ENCODE assay signal across 22 mouse cellular contexts in genomic region chr9:108746876-108747499, GRCm38 (mm10). TPM values are rescaled to one million over a fixed set of nuclear protein-coding genes. Genes with fewer than 3 reads are reported as not detected.
DNase-seq lines count a peak whose midpoint lies in the region; ATAC-seq and TF ChIP-seq lines count a peak whose summit lies in the region.
"Had no signal": no experiment of that assay in that cellular context is flagged by ENCODE, and none has a peak within 500 bp of the region (broad histone marks: within the 10 kb centered on the region; RNA-seq: fewer than 3 reads in every experiment).

No protein-coding gene starts in this region.

- H3K27me3 ChIP-seq in heart, embryonic 11.5 days (ENCODE audit: control insufficient read depth, insufficient read depth, low read length), result no peaks in the 10 kb centered on the region
- no peaks in the 10 kb centered on the region for H3K27me3 ChIP-seq in lung, postnatal 0 days (replicated peaks; ENCODE audit: insufficient read depth, low read length)
- no peaks in the 10 kb centered on the region for H3K27me3 ChIP-seq in liver, embryonic 13.5 days
- no peaks in the 10 kb centered on the region for H3K27me3 ChIP-seq in stomach, postnatal 0 days (ENCODE audit: control insufficient read depth, insufficient read depth, low read length)
- H3K27me3 ChIP-seq: hindbrain, embryonic 15.5 days; kidney, embryonic 15.5 days; midbrain, embryonic 12.5 days; neural tube, embryonic 13.5 days had no signal

- no peak for TF ChIP-seq EP300 in lung, postnatal 0 days (IDR thresholded peaks at IDR 0.05)
- no peak for TF ChIP-seq EP300 in stomach, postnatal 0 days (optimal IDR thresholded peaks at IDR 0.05)

- no peak overlapping the region for H3K4me2 ChIP-seq in heart, embryonic 11.5 days
- no peak overlapping the region for H3K4me2 ChIP-seq in lung, postnatal 0 days (replicated peaks; ENCODE audit: low read depth, low read length)
- H3K4me2 ChIP-seq in liver, embryonic 13.5 days, result no peak overlapping the region
- no peak overlapping the region for H3K4me2 ChIP-seq in stomach, postnatal 0 days (replicated peaks; ENCODE audit: low read depth)
- H3K4me2 ChIP-seq: hindbrain, embryonic 15.5 days; kidney, embryonic 15.5 days; lung, embryonic 14.5 days; midbrain, embryonic 12.5 days; neural tube, embryonic 13.5 days had no signal

- no peak for DNase-seq in heart, postnatal 4 days
- DNase-seq in lung, postnatal 0 days (ENCODE audit: low spot score), result no peak
- no peak for DNase-seq in lung, postnatal 4 days
- DNase-seq in liver, embryonic 13.5 days, result no peak
- DNase-seq in Muller cell, postnatal 12 days (ENCODE audit: inconsistent ontology term), result no peak
- DNase-seq in stomach, postnatal 0 days (ENCODE audit: low spot score), result no peak
- DNase-seq: adrenal gland, postnatal 36 days; cerebellum, adult 2 months; cerebellum, postnatal 14 days; kidney, postnatal 25 days; left cerebral cortex, postnatal 4 days; lung, embryonic 14.5 days; thymus, postnatal 4 days had no signal

- H3K9ac ChIP-seq in heart, embryonic 11.5 days (ENCODE audit: low read depth, low read length), result no peak overlapping the region
- no peak overlapping the region for H3K9ac ChIP-seq in lung, postnatal 0 days (replicated peaks; ENCODE audit: low read depth)
- H3K9ac ChIP-seq in liver, embryonic 13.5 days, result no peak overlapping the region
- H3K9ac ChIP-seq in stomach, postnatal 0 days (ENCODE audit: low read length), result no peak overlapping the region
- H3K9ac ChIP-seq: hindbrain, embryonic 15.5 days; kidney, embryonic 15.5 days; lung, embryonic 14.5 days; midbrain, embryonic 12.5 days; neural tube, embryonic 13.5 days had no signal

- no peak overlapping the region for H3K4me3 ChIP-seq in heart, embryonic 11.5 days (ENCODE audit: low read depth, low read length)
- no peak overlapping the region for H3K4me3 ChIP-seq in lung, postnatal 0 days (ENCODE audit: low read depth, low read length)
- no peak overlapping the region for H3K4me3 ChIP-seq in liver, embryonic 13.5 days (replicated peaks)
- no peak overlapping the region for H3K4me3 ChIP-seq in stomach, postnatal 0 days (ENCODE audit: low read depth, low read length)
- H3K4me3 ChIP-seq: erythroblast, embryonic 14.5 days; hindbrain, embryonic 10.5 days; hindbrain, embryonic 15.5 days; kidney, embryonic 15.5 days; midbrain, embryonic 12.5 days; neural tube, embryonic 13.5 days had no signal

- no peak for ATAC-seq in heart, embryonic 11.5 days (replicated peaks; ENCODE audit: insufficient number of reproducible peaks, low FRiP score, low TSS enrichment)
- 0 out of 2 replicates have a peak, but pooled peaks have one; percentile 11 for ATAC-seq in lung, postnatal 0 days
- no peak for ATAC-seq in liver, embryonic 13.5 days (ENCODE audit: low read depth)
- ATAC-seq in stomach, postnatal 0 days (ENCODE audit: low FRiP score, low TSS enrichment), result no peak
- ATAC-seq: forebrain, embryonic 16.5 days; inflammation-experienced regulatory T-cells, adult 6 months had no signal

- no peaks in the 10 kb centered on the region for H3K9me3 ChIP-seq in heart, embryonic 11.5 days (replicated peaks; ENCODE audit: control insufficient read depth, low read length)
- no peaks in the 10 kb centered on the region for H3K9me3 ChIP-seq in lung, postnatal 0 days (ENCODE audit: low read length)
- H3K9me3 ChIP-seq in liver, embryonic 13.5 days (replicated peaks), result no peaks in the 10 kb centered on the region
- no peaks in the 10 kb centered on the region for H3K9me3 ChIP-seq in stomach, postnatal 0 days (ENCODE audit: control insufficient read depth, low read length)
- H3K9me3 ChIP-seq: hindbrain, embryonic 10.5 days; hindbrain, embryonic 15.5 days; kidney, embryonic 15.5 days; midbrain, embryonic 12.5 days; neural tube, embryonic 13.5 days had no signal

- no peak for TF ChIP-seq CTCF in lung, postnatal 0 days (IDR thresholded peaks at IDR 0.05)
- TF ChIP-seq CTCF in stomach, postnatal 0 days (IDR thresholded peaks at IDR 0.05; ENCODE audit: low read depth), result no peak

- H3K4me1 ChIP-seq in heart, embryonic 11.5 days (ENCODE audit: control insufficient read depth, insufficient read depth, low read length), result peaks cover 22% of the 10 kb centered on the region
- H3K4me1 ChIP-seq in lung, postnatal 0 days (ENCODE audit: insufficient read depth, low read depth, low read length), result no peaks in the 10 kb centered on the region
- peaks cover 23% of the 10 kb centered on the region for H3K4me1 ChIP-seq in liver, embryonic 13.5 days (replicated peaks)
- no peaks in the 10 kb centered on the region for H3K4me1 ChIP-seq in stomach, postnatal 0 days (replicated peaks; ENCODE audit: control insufficient read depth, insufficient read depth)
- H3K4me1 ChIP-seq: hindbrain, embryonic 15.5 days; kidney, embryonic 15.5 days; neural tube, embryonic 13.5 days had no signal

- peaks cover 19% of the 10 kb centered on the region for H3K36me3 ChIP-seq in heart, embryonic 11.5 days (ENCODE audit: control insufficient read depth, insufficient read depth, low read length)
- peaks cover 26% of the 10 kb centered on the region; the same call in 1 of the 2 replicates for H3K36me3 ChIP-seq in lung, postnatal 0 days (ENCODE audit: insufficient read depth, low read length)
- peaks cover 31% of the 10 kb centered on the region for H3K36me3 ChIP-seq in liver, embryonic 13.5 days
- peaks cover 25% of the 10 kb centered on the region for H3K36me3 ChIP-seq in stomach, postnatal 0 days (ENCODE audit: control insufficient read depth, insufficient read depth, low read length)

- H3K27ac ChIP-seq in heart, embryonic 11.5 days (ENCODE audit: low read depth, low read length), result peak overlapping the region; percentile 51; the same call in 1 of the 2 replicates
- H3K27ac ChIP-seq in lung, postnatal 0 days (ENCODE audit: low read length), result no peak overlapping the region
- peak overlapping the region; percentile 61 for H3K27ac ChIP-seq in liver, embryonic 13.5 days
- H3K27ac ChIP-seq in stomach, postnatal 0 days (replicated peaks), result no peak overlapping the region
- H3K27ac ChIP-seq: hindbrain, embryonic 10.5 days; hindbrain, embryonic 15.5 days; kidney, embryonic 15.5 days; midbrain, embryonic 12.5 days; neural tube, embryonic 13.5 days had no signal

- 82% methylated on average over 14 of the region's 14 CpGs for WGBS in heart, embryonic 11.5 days (ENCODE audit: insufficient replicate concordance)
- WGBS in lung, postnatal 0 days, result 74% methylated on average over 14 of the region's 14 CpGs
- WGBS in liver, embryonic 13.5 days (ENCODE audit: insufficient replicate concordance), result 82% methylated on average over 14 of the region's 14 CpGs
- WGBS in stomach, postnatal 0 days, result 79% methylated on average over 14 of the region's 14 CpGs

RNA-seq across cellular contexts. Expression of gene Ip6k2, which starts 36.6 kb away (rescaled TPM):
- 44.3 and 48.7 TPM in 2 replicates for polyA plus RNA-seq in heart, embryonic 11.5 days (2014; fragmentation: Nextera tagmentation; extraction: Ambion mirVana)
- 10 to 100 TPM; 43.7 to 48.5 TPM for total RNA-seq in heart, postnatal 4 days (2021)
- 40.4 and 48.1 TPM in 2 replicates for polyA plus RNA-seq in lung, postnatal 0 days (2015; fragmentation: Nextera tagmentation; extraction: Ambion mirVana)
- 11.5 and 11.6 TPM in 2 replicates for polyA plus RNA-seq in liver, embryonic 13.5 days (2015; fragmentation: Nextera tagmentation; extraction: Ambion mirVana)
- polyA plus RNA-seq in stomach, postnatal 0 days (2015; fragmentation: Nextera tagmentation; extraction: Ambion mirVana), result 35.7 and 37.8 TPM in 2 replicates

RNA-seq across cellular contexts. Expression of gene Prkar2a, which starts 57.9 kb away (rescaled TPM):
- 29.8 and 33.7 TPM in 2 replicates for polyA plus RNA-seq in heart, embryonic 11.5 days (2014; fragmentation: Nextera tagmentation; extraction: Ambion mirVana)
- 10 to 100 TPM; 74.0 to 79.7 TPM for total RNA-seq in heart, postnatal 4 days (2021)
- 16.4 and 17.8 TPM in 2 replicates for polyA plus RNA-seq in lung, postnatal 0 days (2015; fragmentation: Nextera tagmentation; extraction: Ambion mirVana)
- polyA plus RNA-seq in liver, embryonic 13.5 days (2015; fragmentation: Nextera tagmentation; extraction: Ambion mirVana), result 9.5 and 10.6 TPM in 2 replicates
- 22.2 and 24.0 TPM in 2 replicates for polyA plus RNA-seq in stomach, postnatal 0 days (2015; fragmentation: Nextera tagmentation; extraction: Ambion mirVana)

Comparison
In these comparisons a context has a peak if more than half of its experiments do, and no peak if none do; other contexts are left out.
1. H3K27ac ChIP-seq: peak in heart, embryonic 11.5 days (single experiment) and liver, embryonic 13.5 days (single experiment); none in lung, postnatal 0 days (single experiment) and stomach, postnatal 0 days (single experiment).